Mouse (Mus musculus) E14TG2a.4 (cell line): Measurements from ENCODE around the gene Arl2.

Experiments used
- H3K27me3 ChIP-seq: 2 replicates; pipeline ENCODE4 v1.6.1; 2014; ENCODE audit warnings: low read length, control low read depth; ENCODE audit not compliant: insufficient read depth
- H3K36me3 ChIP-seq: 2 replicates; pipeline ENCODE4 v1.6.1; 2014; ENCODE audit warnings: low read length, control low read depth; ENCODE audit not compliant: insufficient read depth
- H3K4me1 ChIP-seq: replicated peaks from 2 replicates; pipeline ENCODE4 v1.6.1; 2014; ENCODE audit warnings: low read depth, low read length, control low read depth
- H3K4me3 ChIP-seq: replicated peaks from 2 replicates; pipeline ENCODE4 v1.5.1; 2014; ENCODE audit warnings: mild to moderate bottlenecking, low read length
- H3K9me3 ChIP-seq: 2 replicates; pipeline ENCODE4 v1.6.1; 2014; ENCODE audit warnings: low read length, control low read depth
- CTCF ChIP-seq: conservative IDR thresholded peaks from 2 replicates; pipeline ENCODE4 v1.5.1; 2014; ENCODE audit warnings: low read length
- NANOG ChIP-seq: IDR thresholded peaks from 2 replicates; pipeline ENCODE4 v1.6.1; 2014; ENCODE audit warnings: borderline replicate concordance, low read length, mixed read lengths
- POU5F1 ChIP-seq: IDR thresholded peaks from 2 replicates; pipeline ENCODE4 v1.6.1; 2014; ENCODE audit warnings: low read length, borderline replicate concordance

The Arl2 gene

GRCm38 (mm10) chr19:6101186-6101585, 40.2 kb downstream of the Arl2 start:
- Histone ChIP-seq H3K4me3 (no peak overlapping the region), H3K4me1 (peaks cover 51% of the 10 kb centered on the region), H3K27me3 (no peaks in the 10 kb centered on the region), H3K36me3 (peaks cover 62% of the 10 kb centered on the region), H3K9me3 (no peaks in the 10 kb centered on the region)
- no peak for TF ChIP-seq POU5F1
- no peak for TF ChIP-seq CTCF
- no peak for TF ChIP-seq NANOG

- Histone ChIP-seq H3K36me3 (peaks cover 81% of the 10 kb centered on the region), H3K4me1 (peaks cover 64% of the 10 kb centered on the region), H3K4me3 (no peak overlapping the region), H3K9me3 (no peaks in the 10 kb centered on the region), H3K27me3 (no peaks in the 10 kb centered on the region)
- TF ChIP-seq NANOG (no peak), CTCF (no peak), POU5F1 (no peak)
Measured at GRCm38 (mm10) chr19:6097847-6098246, 43.5 kb downstream of the Arl2 start.

- Histone ChIP-seq H3K27me3 (no peaks in the 10 kb centered on the region), H3K36me3 (peaks cover 99% of the 10 kb centered on the region), H3K4me1 (peaks cover 71% of the 10 kb centered on the region), H3K9me3 (no peaks in the 10 kb centered on the region), H3K4me3 (no peak within 1 kb of the TSS)
- TF ChIP-seq NANOG = no peak
- TF ChIP-seq CTCF = no peak
- TF ChIP-seq POU5F1 = no peak
Measured at GRCm38 (mm10) chr19:6094119-6094518, 47.2 kb downstream of the Arl2 start, which contains the start of gene AC131692.1. Gene AC131692.1 (plus strand): TSS chr19:6094419.

- peaks cover 82% of the 10 kb centered on the region for H3K36me3 ChIP-seq
Measured at GRCm38 (mm10) chr19:6088841-6089240, 52.5 kb downstream of the Arl2 start.

GRCm38 (mm10) chr19:6085417-6085879, 55.9 kb downstream of the Arl2 start:
- H3K9me3 ChIP-seq = no peaks in the 10 kb centered on the region
- peaks cover 79% of the 10 kb centered on the region for H3K4me1 ChIP-seq
- peaks cover 82% of the 10 kb centered on the region for H3K36me3 ChIP-seq
- no peak for TF ChIP-seq CTCF
- peak; percentile 38; the same call in 1 of the 2 replicates for TF ChIP-seq POU5F1
- H3K4me3 ChIP-seq = peak overlapping the region; percentile 97
- H3K27me3 ChIP-seq = no peaks in the 10 kb centered on the region

More at GRCm38 (mm10) chr19:6088841-6089240, 52.5 kb downstream of the Arl2 start:
- TF ChIP-seq CTCF (no peak), POU5F1 (no peak), NANOG (no peak)
- no peaks in the 10 kb centered on the region for H3K9me3 ChIP-seq
- peaks cover 84% of the 10 kb centered on the region for H3K4me1 ChIP-seq
- H3K4me3 ChIP-seq = peak overlapping the region; percentile 45; the same call in 1 of the 2 replicates
- H3K27me3 ChIP-seq = no peaks in the 10 kb centered on the region

- TF ChIP-seq POU5F1 (no peak), NANOG (no peak), CTCF (no peak)
- Histone ChIP-seq H3K27me3 (no peaks in the 10 kb centered on the region), H3K36me3 (peaks cover 82% of the 10 kb centered on the region)
Measured at GRCm38 (mm10) chr19:6084478-6085248, 56.7 kb downstream of the Arl2 start, which contains the start of the genes Zfpl1 and Cdca5. Gene Zfpl1 (minus strand): TSS chr19:6084956. Gene Cdca5 (plus strand): TSS chr19:6084983.

More at GRCm38 (mm10) chr19:6084478-6085248, 56.7 kb downstream of the Arl2 start, which contains the start of the genes Zfpl1 and Cdca5:
- H3K9me3 ChIP-seq = no peaks in the 10 kb centered on the region
- peak within 1 kb of the TSS; percentile 97 for H3K4me3 ChIP-seq
- H3K4me1 ChIP-seq = peaks cover 79% of the 10 kb centered on the region
